Mouse (Mus musculus) urinary bladder, postnatal 10 days (tissue): Measurements from ENCODE around the gene Usp10.

ENCODE experiments used
- DNase-seq: peaks from one replicate; pipeline ENCODE4 v3.0.0; 2022; ENCODE audit warnings: low spot score

Usp10 gene

GRCm38 (mm10) chr8:119915298-119915697, 5.1 kb downstream of the Usp10 start:
- no peak for DNase-seq

- no peak for DNase-seq
Measured at GRCm38 (mm10) chr8:119916237-119916892, 6.2 kb downstream of the Usp10 start.

GRCm38 (mm10) chr8:119917415-119917814, 7.3 kb downstream of the Usp10 start:
- no peak for DNase-seq

- no peak for DNase-seq
Measured at GRCm38 (mm10) chr8:119918155-119918567, 8.0 kb downstream of the Usp10 start.

GRCm38 (mm10) chr8:119923259-119923658, 13.1 kb downstream of the Usp10 start:
- no peak for DNase-seq

- no peak for DNase-seq
Measured at GRCm38 (mm10) chr8:119925428-119925827, 15.3 kb downstream of the Usp10 start.

- DNase-seq = no peak
Measured at GRCm38 (mm10) chr8:119926474-119926873, 16.3 kb downstream of the Usp10 start.

- no peak for DNase-seq
Measured at GRCm38 (mm10) chr8:119927422-119928092, 17.4 kb downstream of the Usp10 start.

- DNase-seq = no peak
Measured at GRCm38 (mm10) chr8:119931317-119931716, 21.2 kb downstream of the Usp10 start.

- no peak for DNase-seq
Measured at GRCm38 (mm10) chr8:119933681-119934080, 23.5 kb downstream of the Usp10 start.

- DNase-seq = no peak
Measured at GRCm38 (mm10) chr8:119935541-119935940, 25.4 kb downstream of the Usp10 start.

GRCm38 (mm10) chr8:119938481-119938880, 28.3 kb downstream of the Usp10 start:
- no peak for DNase-seq

GRCm38 (mm10) chr8:119939336-119939735, 29.2 kb downstream of the Usp10 start:
- no peak for DNase-seq

- DNase-seq = no peak
Measured at GRCm38 (mm10) chr8:119941471-119941870, 31.3 kb downstream of the Usp10 start.

GRCm38 (mm10) chr8:119943616-119944015, 33.5 kb downstream of the Usp10 start:
- DNase-seq = no peak

GRCm38 (mm10) chr8:119944096-119944811, 34.1 kb downstream of the Usp10 start:
- DNase-seq = peak; percentile 40

GRCm38 (mm10) chr8:119946326-119946865, 36.2 kb downstream of the Usp10 start:
- no peak for DNase-seq

- no peak for DNase-seq
Measured at GRCm38 (mm10) chr8:119947653-119948052, 37.5 kb downstream of the Usp10 start.

- DNase-seq = no peak
Measured at GRCm38 (mm10) chr8:119948340-119948739, 38.2 kb downstream of the Usp10 start.

GRCm38 (mm10) chr8:119952282-119952681, 42.1 kb downstream of the Usp10 start:
- no peak for DNase-seq

GRCm38 (mm10) chr8:119952747-119953146, 42.6 kb downstream of the Usp10 start:
- no peak for DNase-seq

- no peak for DNase-seq
Measured at GRCm38 (mm10) chr8:119955333-119955732, 45.2 kb downstream of the Usp10 start.

- DNase-seq = no peak
Measured at GRCm38 (mm10) chr8:119958076-119958475, 47.9 kb downstream of the Usp10 start.
